In genomic region chr10:127480833-127481813, GRCm38 (mm10) we compare ENCODE assay signal across 9 mouse cellular contexts. TPM values are rescaled to one million over a fixed set of nuclear protein-coding genes. Genes with fewer than 3 reads are reported as not detected.
DNase-seq lines count a peak whose midpoint lies in the region; ATAC-seq and TF ChIP-seq lines count a peak whose summit lies in the region.
"Had no signal": no experiment of that assay in that cellular context is flagged by ENCODE, and none has a peak within 500 bp of the region (broad histone marks: within the 10 kb centered on the region; RNA-seq: fewer than 3 reads in every experiment).

No protein-coding gene starts in this region.

- DNase-seq in adrenal gland, postnatal 14 days = peak; percentile 80
- peak; percentile 40 to 69 for DNase-seq in left cerebral cortex, adult 8-10 months (ENCODE audit: low spot score in 2 of 2)
- DNase-seq in cerebellum, adult 9-11 months = no peak
- DNase-seq in neural tube, embryonic 10.5 days (ENCODE audit: extremely low spot score, low spot score) = no peak

- H3K9me3 ChIP-seq in intestine, embryonic 15.5 days = no peaks in the 10 kb centered on the region
- H3K9me3 ChIP-seq in intestine, postnatal 0 days (ENCODE audit: control insufficient read depth) = no peaks in the 10 kb centered on the region
- no peaks in the 10 kb centered on the region for H3K9me3 ChIP-seq in heart, embryonic 16.5 days (replicated peaks; ENCODE audit: control insufficient read depth, low read length)
- H3K9me3 ChIP-seq: heart, embryonic 13.5 days had no signal

- no peak for TF ChIP-seq CTCF in intestine, postnatal 0 days (IDR thresholded peaks at IDR 0.05; ENCODE audit: low read depth)

- H3K4me3 ChIP-seq in intestine, embryonic 15.5 days (replicated peaks) = no peak overlapping the region
- H3K4me3 ChIP-seq in intestine, postnatal 0 days (ENCODE audit: low read depth, low read length) = no peak overlapping the region
- H3K4me3 ChIP-seq in heart, embryonic 16.5 days (ENCODE audit: low read length) = no peak overlapping the region
- H3K4me3 ChIP-seq: heart, embryonic 13.5 days had no signal

- 72% methylated on average over 19 of the region's 19 CpGs for WGBS in intestine, embryonic 15.5 days
- WGBS in intestine, postnatal 0 days = 81% methylated on average over 19 of the region's 19 CpGs
- 72% methylated on average over 19 of the region's 19 CpGs for WGBS in heart, embryonic 16.5 days

- peak; percentile 55; the same call in 1 of the 2 replicates for ATAC-seq in intestine, embryonic 15.5 days
- ATAC-seq in intestine, postnatal 0 days = no peak
- peak; percentile 47; the same call in 1 of the 2 replicates for ATAC-seq in heart, embryonic 16.5 days (replicated peaks; ENCODE audit: extremely low read depth, insufficient read depth, low FRiP score)
- ATAC-seq in megakaryocyte progenitor cell, adult 5-6 weeks (replicated peaks; ENCODE audit: poor library complexity) = peak; percentile 82

- no peak overlapping the region for H3K9ac ChIP-seq in intestine, embryonic 15.5 days
- no peak overlapping the region for H3K9ac ChIP-seq in intestine, postnatal 0 days (ENCODE audit: low read depth, low read length)
- H3K9ac ChIP-seq in heart, embryonic 16.5 days (ENCODE audit: low read length) = no peak overlapping the region
- H3K9ac ChIP-seq: heart, embryonic 13.5 days had no signal

- peaks cover 13% of the 10 kb centered on the region for H3K36me3 ChIP-seq in intestine, embryonic 15.5 days
- peaks cover 49% of the 10 kb centered on the region for H3K36me3 ChIP-seq in intestine, postnatal 0 days (ENCODE audit: control insufficient read depth, insufficient read depth)
- peaks cover 28% of the 10 kb centered on the region; the same call in 1 of the 2 replicates for H3K36me3 ChIP-seq in heart, embryonic 16.5 days (ENCODE audit: control insufficient read depth, insufficient read depth)

- H3K27ac ChIP-seq in intestine, embryonic 15.5 days = no peak overlapping the region
- no peak overlapping the region for H3K27ac ChIP-seq in intestine, postnatal 0 days (ENCODE audit: low read depth, low read length)
- no peak overlapping the region; the same call in 1 of the 2 replicates for H3K27ac ChIP-seq in heart, embryonic 16.5 days (ENCODE audit: low read length)
- H3K27ac ChIP-seq: heart, embryonic 13.5 days had no signal

- H3K27me3 ChIP-seq in intestine, embryonic 15.5 days (replicated peaks) = no peaks in the 10 kb centered on the region
- H3K27me3 ChIP-seq in intestine, postnatal 0 days (replicated peaks; ENCODE audit: control insufficient read depth, insufficient read depth, low read length) = no peaks in the 10 kb centered on the region
- no peaks in the 10 kb centered on the region for H3K27me3 ChIP-seq in heart, embryonic 16.5 days (ENCODE audit: control insufficient read depth, insufficient read depth, low read length)
- H3K27me3 ChIP-seq: heart, embryonic 13.5 days had no signal

- H3K4me2 ChIP-seq in intestine, embryonic 15.5 days (replicated peaks) = no peak overlapping the region
- no peak overlapping the region for H3K4me2 ChIP-seq in intestine, postnatal 0 days (replicated peaks; ENCODE audit: low read depth)
- no peak overlapping the region for H3K4me2 ChIP-seq in heart, embryonic 16.5 days (ENCODE audit: low read depth, low read length)
- H3K4me2 ChIP-seq: heart, embryonic 13.5 days had no signal

- H3K4me1 ChIP-seq in intestine, embryonic 15.5 days (replicated peaks) = no peaks in the 10 kb centered on the region
- H3K4me1 ChIP-seq in intestine, postnatal 0 days (replicated peaks; ENCODE audit: control insufficient read depth, insufficient read depth, low read length) = no peaks in the 10 kb centered on the region
- no peaks in the 10 kb centered on the region for H3K4me1 ChIP-seq in heart, embryonic 16.5 days (ENCODE audit: control insufficient read depth, insufficient read depth, low read length)
- H3K4me1 ChIP-seq: heart, embryonic 13.5 days had no signal

RNA-seq across cellular contexts. Expression of gene Stac3, which starts 20.4 kb away (rescaled TPM):
- 0.41 and 0.74 TPM in 2 replicates for polyA plus RNA-seq in intestine, embryonic 15.5 days (2015; fragmentation: Nextera tagmentation; extraction: Ambion mirVana)
- polyA plus RNA-seq in intestine, postnatal 0 days (2015; fragmentation: Nextera tagmentation; extraction: Ambion mirVana) = 0.17 TPM in 1 of 2 replicates, not detected in the other
- 1.7 and 2.7 TPM in 2 replicates for total RNA-seq in adrenal gland, postnatal 14 days (2021)
- polyA plus RNA-seq in heart, embryonic 16.5 days (2015; fragmentation: Nextera tagmentation; extraction: Ambion mirVana) = 0.46 and 0.84 TPM in 2 replicates
- 1 to 10 TPM; 2.3 to 4.5 (median 3.0) TPM for total RNA-seq in left cerebral cortex, adult 8-10 months (2022)
- 0.20 and 0.25 TPM in 2 replicates for total RNA-seq in megakaryocyte progenitor cell, adult 5-6 weeks (2015)
- 1.1 TPM in 1 of 2 replicates, not detected in the other for total RNA-seq in megakaryocyte progenitor cell, adult 5-6 weeks (2017)

RNA-seq across cellular contexts. Expression of gene Ndufa4l2, which starts 33.6 kb away (rescaled TPM):
- 52.7 and 53.8 TPM in 2 replicates for polyA plus RNA-seq in intestine, embryonic 15.5 days (2015; fragmentation: Nextera tagmentation; extraction: Ambion mirVana)
- polyA plus RNA-seq in intestine, postnatal 0 days (2015; fragmentation: Nextera tagmentation; extraction: Ambion mirVana) = 19.9 and 21.9 TPM in 2 replicates
- 53.5 and 55.7 TPM in 2 replicates for total RNA-seq in adrenal gland, postnatal 14 days (2021)
- 59.8 and 72.0 TPM in 2 replicates for polyA plus RNA-seq in heart, embryonic 16.5 days (2015; fragmentation: Nextera tagmentation; extraction: Ambion mirVana)
- 1 to 10 TPM; 3.8 to 5.2 (median 4.6) TPM for total RNA-seq in left cerebral cortex, adult 8-10 months (2022)
- not detected in 2 replicates for total RNA-seq in megakaryocyte progenitor cell, adult 5-6 weeks (2015)
- not detected in 2 replicates for total RNA-seq in megakaryocyte progenitor cell, adult 5-6 weeks (2017)

RNA-seq across cellular contexts. Expression of gene Shmt2, which starts 41.1 kb away (rescaled TPM):
- 147 and 149 TPM in 2 replicates for polyA plus RNA-seq in intestine, embryonic 15.5 days (2015; fragmentation: Nextera tagmentation; extraction: Ambion mirVana)
- polyA plus RNA-seq in intestine, postnatal 0 days (2015; fragmentation: Nextera tagmentation; extraction: Ambion mirVana) = 26.2 and 26.7 TPM in 2 replicates
- 50.9 and 57.3 TPM in 2 replicates for total RNA-seq in adrenal gland, postnatal 14 days (2021)
- polyA plus RNA-seq in heart, embryonic 16.5 days (2015; fragmentation: Nextera tagmentation; extraction: Ambion mirVana) = 127 and 132 TPM in 2 replicates
- 10 to 100 TPM; 24.4 to 33.6 (median 25.7) TPM for total RNA-seq in left cerebral cortex, adult 8-10 months (2022)
- 91.3 and 92.6 TPM in 2 replicates for total RNA-seq in megakaryocyte progenitor cell, adult 5-6 weeks (2015)
- 95.8 and 100 TPM in 2 replicates for total RNA-seq in megakaryocyte progenitor cell, adult 5-6 weeks (2017)

RNA-seq across cellular contexts. Expression of gene Nxph4, which starts 53.2 kb away (rescaled TPM):
- 4.9 and 5.7 TPM in 2 replicates for polyA plus RNA-seq in intestine, embryonic 15.5 days (2015; fragmentation: Nextera tagmentation; extraction: Ambion mirVana)
- polyA plus RNA-seq in intestine, postnatal 0 days (2015; fragmentation: Nextera tagmentation; extraction: Ambion mirVana) = 2.9 and 4.5 TPM in 2 replicates
- 7.4 and 8.0 TPM in 2 replicates for total RNA-seq in adrenal gland, postnatal 14 days (2021)
- polyA plus RNA-seq in heart, embryonic 16.5 days (2015; fragmentation: Nextera tagmentation; extraction: Ambion mirVana) = 1.2 and 1.4 TPM in 2 replicates
- total RNA-seq in left cerebral cortex, adult 8-10 months (2022) = 1 to 10 TPM; 6.6 to 9.7 (median 8.4) TPM
- total RNA-seq in megakaryocyte progenitor cell, adult 5-6 weeks (2015) = not detected in 2 replicates
- not detected in 2 replicates for total RNA-seq in megakaryocyte progenitor cell, adult 5-6 weeks (2017)

Comparison
In these comparisons a context has a peak if more than half of its experiments do, and no peak if none do; other contexts are left out.
1. DNase-seq: peak in adrenal gland, postnatal 14 days (single experiment) and left cerebral cortex, adult 8-10 months (2 of 2); none in cerebellum, adult 9-11 months (single experiment) and neural tube, embryonic 10.5 days (single experiment).